Mouse (Mus musculus): ENCODE measurements around the gene Kif5a.

DNA sequence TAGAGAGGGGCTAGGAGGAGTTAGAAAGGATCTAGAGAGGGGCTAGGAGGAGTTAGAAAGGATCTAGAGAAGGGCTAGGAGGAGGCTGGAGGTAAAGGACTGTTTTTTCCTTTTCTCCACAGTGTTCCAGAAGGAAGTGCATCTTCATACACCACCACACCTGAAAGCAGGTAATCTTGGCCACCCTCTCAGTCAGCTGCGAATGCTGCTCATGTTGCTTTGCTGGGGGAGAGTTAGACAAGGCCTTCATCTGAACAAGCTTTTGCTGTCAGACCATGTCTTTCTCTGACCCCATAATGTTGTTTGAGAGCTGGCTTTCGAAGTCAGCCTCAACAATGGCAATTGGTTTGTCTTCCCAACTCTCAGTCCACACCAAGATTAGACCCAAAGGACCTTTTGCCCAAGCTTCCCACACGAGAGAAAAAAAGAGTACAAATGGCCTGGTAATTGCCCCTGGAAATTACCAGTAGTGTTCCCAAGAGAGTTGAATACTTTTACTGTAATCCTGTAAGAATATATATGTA is 30.5 kb upstream of the Kif5a start:
- TF ChIP-seq MYOD1 (IDR thresholded peaks at IDR 0.05; ENCODE audit: control insufficient read depth, insufficient read length, low read depth) (no peak), CTCF (IDR thresholded peaks at IDR 0.05; ENCODE audit: control insufficient read depth, insufficient read depth, insufficient read length) (no peak), USF1 (IDR thresholded peaks at IDR 0.05; ENCODE audit: low read depth) (no peak), CEBPB (IDR thresholded peaks at IDR 0.05; ENCODE audit: low read depth) (no peak)

All from C2C12 (cell line).